Mouse (Mus musculus) Muller cell, postnatal 12 days (primary cell): ENCODE data around the gene Dennd5b.
A peak's percentile ranks its signal among the peaks of the same experiment; 100 is the strongest.

Experiments
- DNase-seq: peaks from one replicate; pipeline ENCODE4 v3.0.0-alpha.2; 2015; ENCODE audit errors: inconsistent ontology term

Dennd5b gene

GRCm38 (mm10) chr6:149100174-149101075, 1.1 kb downstream of the Dennd5b start:
- DNase-seq: peak; percentile 82

GRCm38 (mm10) chr6:149098993-149099392, 2.5 kb downstream of the Dennd5b start:
- no peak for DNase-seq

GRCm38 (mm10) chr6:149097276-149097675, 4.2 kb downstream of the Dennd5b start:
- DNase-seq: no peak

GRCm38 (mm10) chr6:149096233-149096632, 5.2 kb downstream of the Dennd5b start:
- DNase-seq: no peak

GRCm38 (mm10) chr6:149095389-149095788, 6.1 kb downstream of the Dennd5b start:
- no peak for DNase-seq

GRCm38 (mm10) chr6:149094555-149094954, 6.9 kb downstream of the Dennd5b start:
- DNase-seq: no peak

- no peak for DNase-seq
Measured at GRCm38 (mm10) chr6:149093465-149093864, 8.0 kb downstream of the Dennd5b start.

- DNase-seq: no peak
Measured at GRCm38 (mm10) chr6:149092406-149092805, 9.1 kb downstream of the Dennd5b start.

GRCm38 (mm10) chr6:149077136-149077808, 24.2 kb downstream of the Dennd5b start:
- no peak for DNase-seq

GRCm38 (mm10) chr6:149073854-149074253, 27.6 kb downstream of the Dennd5b start:
- DNase-seq: no peak

GRCm38 (mm10) chr6:149072873-149073272, 28.6 kb downstream of the Dennd5b start:
- no peak for DNase-seq

GRCm38 (mm10) chr6:149070592-149071124, 30.8 kb downstream of the Dennd5b start:
- DNase-seq: no peak

- DNase-seq: peak; percentile 67
Measured at GRCm38 (mm10) chr6:149063382-149063781, 38.1 kb downstream of the Dennd5b start.

- DNase-seq: no peak
Measured at GRCm38 (mm10) chr6:149060670-149061387, 40.7 kb downstream of the Dennd5b start.

GRCm38 (mm10) chr6:149057947-149058391, 43.5 kb downstream of the Dennd5b start:
- DNase-seq: peak; percentile 28

GRCm38 (mm10) chr6:149054780-149055179, 46.7 kb downstream of the Dennd5b start:
- DNase-seq: no peak

GRCm38 (mm10) chr6:149050978-149051723, 50.3 kb downstream of the Dennd5b start:
- no peak for DNase-seq

GRCm38 (mm10) chr6:149040099-149040498, 61.4 kb downstream of the Dennd5b start:
- DNase-seq: no peak

GRCm38 (mm10) chr6:149032198-149032597, 69.3 kb downstream of the Dennd5b start:
- no peak for DNase-seq

- no peak for DNase-seq
Measured at GRCm38 (mm10) chr6:149031377-149031776, 70.1 kb downstream of the Dennd5b start.

- no peak for DNase-seq
Measured at GRCm38 (mm10) chr6:149018431-149018830, 83.0 kb downstream of the Dennd5b start.
